Mouse (Mus musculus) MEL (cell line): ENCODE measurements around the gene Tango2. TPM values are rescaled to one million over a fixed set of nuclear protein-coding genes. Genes with fewer than 3 reads are reported as not detected.

ENCODE experiments used
- DNase-seq: peaks from one replicate; pipeline ENCODE4 v3.0.0; 2011; ENCODE audit warnings: low read depth, low spot score
- H3K27ac ChIP-seq: 2 replicates; pipeline ENCODE4 v1.5.1; 2012; ENCODE audit warnings: low read depth, mild to moderate bottlenecking, control low read depth, low read length, moderate library complexity; ENCODE audit not compliant: control insufficient read depth
- H3K27me3 ChIP-seq, 2 experiments: fragments of 150-350 bp in 1 of 2; sonication (generic) in 1 of 2; 2 replicates each; pipeline ENCODE4 v1.6.1; 2012; ENCODE audit warnings: low read length in 2 of 2, mild to moderate bottlenecking in 2 of 2, improper control_type of control experiment in 1 of 2, moderate library complexity in 1 of 2; ENCODE audit not compliant: insufficient read depth in 2 of 2, control insufficient read depth in 1 of 2
- H3K36me3 ChIP-seq, 2 experiments: 2 replicates each; pipeline ENCODE4 v1.6.1; 2012 to 2014; ENCODE audit warnings: low read length in 2 of 2, improper control_type of control experiment in 1 of 2, inconsistent platforms in 1 of 2, mild to moderate bottlenecking in 1 of 2; ENCODE audit not compliant: insufficient read depth in 2 of 2, control insufficient read depth in 1 of 2
- H3K4me1 ChIP-seq, 2 experiments: fragments of 150-350 bp in 1 of 2; sonication (generic) in 1 of 2; 2 replicates each; pipeline ENCODE4 v1.6.1; 2012; ENCODE audit warnings: low read length in 2 of 2, improper control_type of control experiment in 1 of 2, mild to moderate bottlenecking in 1 of 2; ENCODE audit not compliant: insufficient read depth in 2 of 2, control insufficient read depth in 1 of 2
- H3K4me3 ChIP-seq, 2 experiments: fragments of 150-350 bp in 1 of 2; sonication (generic) in 1 of 2; 2 replicates each; pipeline ENCODE4 v1.5.1; 2012; ENCODE audit warnings: low read depth in 2 of 2, low read length in 2 of 2, mild to moderate bottlenecking in 2 of 2, moderate library complexity in 2 of 2, control low read depth in 1 of 2, improper control_type of control experiment in 1 of 2; ENCODE audit not compliant: control insufficient read depth in 1 of 2, insufficient read depth in 1 of 2
- H3K79me2 ChIP-seq: 2 replicates; pipeline ENCODE4 v1.6.1; 2012; ENCODE audit warnings: mild to moderate bottlenecking, low read length, moderate library complexity; ENCODE audit not compliant: control insufficient read depth, poor library complexity, insufficient read depth
- H3K9ac ChIP-seq: 2 replicates; pipeline ENCODE4 v1.6.1; 2012; ENCODE audit warnings: low read depth, mild to moderate bottlenecking, control low read depth, low read length, moderate library complexity; ENCODE audit not compliant: control insufficient read depth, poor library complexity, severe bottlenecking
- H3K9me3 ChIP-seq: fragments of 150-350 bp; sonication (generic); replicated peaks from 2 replicates; pipeline ENCODE4 v1.6.1; 2012; ENCODE audit warnings: mild to moderate bottlenecking, low read length, improper control_type of control experiment, moderate library complexity; ENCODE audit not compliant: insufficient read depth
- BHLHE40 ChIP-seq: IDR thresholded peaks from 2 replicates; pipeline ENCODE4 v1.6.1; 2012; ENCODE audit warnings: low read depth, mild to moderate bottlenecking, inconsistent platforms, low read length, improper control_type of control experiment, borderline replicate concordance
- CHD1 ChIP-seq: IDR thresholded peaks from 2 replicates; pipeline ENCODE4 v1.6.1; 2012; ENCODE audit warnings: low read depth, mild to moderate bottlenecking, inconsistent platforms, low read length, improper control_type of control experiment
- CHD2 ChIP-seq: IDR thresholded peaks from 2 replicates; pipeline ENCODE4 v1.6.1; 2011; ENCODE audit warnings: low read length, improper control_type of control experiment
- E2F4 ChIP-seq: IDR thresholded peaks from 2 replicates; pipeline ENCODE4 v1.6.1; 2011; ENCODE audit warnings: low read depth, low read length, improper control_type of control experiment, borderline replicate concordance
- EP300 ChIP-seq, 2 experiments: IDR thresholded peaks; 2 replicates each; pipeline ENCODE4 v1.6.1; 2011; ENCODE audit warnings: improper control_type of control experiment in 2 of 2, low read length in 2 of 2, low read depth in 1 of 2, mild to moderate bottlenecking in 1 of 2
- ETS1 ChIP-seq: IDR thresholded peaks from 2 replicates; pipeline ENCODE4 v1.6.1; 2012; ENCODE audit warnings: low read depth, mild to moderate bottlenecking, inconsistent platforms, low read length, improper control_type of control experiment, moderate library complexity
- GATA1 ChIP-seq: IDR thresholded peaks from 2 replicates; pipeline ENCODE4 v1.6.1; 2011; ENCODE audit warnings: low read depth, low read length, improper control_type of control experiment
- HCFC1 ChIP-seq: IDR thresholded peaks from 2 replicates; pipeline ENCODE4 v1.6.1; 2012; ENCODE audit warnings: low read depth, mild to moderate bottlenecking, inconsistent platforms, low read length, improper control_type of control experiment, moderate library complexity
- JUND ChIP-seq: IDR thresholded peaks from 2 replicates; pipeline ENCODE4 v1.6.1; 2011; ENCODE audit warnings: low read depth, mild to moderate bottlenecking, improper control_type of control experiment, low read length
- MAFK ChIP-seq: IDR thresholded peaks from 2 replicates; pipeline ENCODE4 v1.6.1; 2011; ENCODE audit warnings: low read depth, mild to moderate bottlenecking, low read length, improper control_type of control experiment, borderline replicate concordance
- MAX ChIP-seq: IDR thresholded peaks from 2 replicates; pipeline ENCODE4 v1.6.1; 2011; ENCODE audit warnings: low read length, improper control_type of control experiment
- MXI1 ChIP-seq: IDR thresholded peaks from 2 replicates; pipeline ENCODE4 v1.6.1; 2011; ENCODE audit warnings: mild to moderate bottlenecking, low read depth, low read length, improper control_type of control experiment
- MYB ChIP-seq: IDR thresholded peaks from 2 replicates; pipeline ENCODE4 v1.6.1; 2011; ENCODE audit warnings: mild to moderate bottlenecking, low read depth, low read length, improper control_type of control experiment
- MYC ChIP-seq: IDR thresholded peaks from 2 replicates; pipeline ENCODE4 v1.6.1; 2011; ENCODE audit warnings: low read depth, mild to moderate bottlenecking, low read length, improper control_type of control experiment, moderate library complexity
- POLR2A ChIP-seq, 2 experiments: IDR thresholded peaks; 2 replicates each; pipeline ENCODE4 v1.6.1; 2011 to 2012; ENCODE audit warnings: low read length in 2 of 2, mild to moderate bottlenecking in 2 of 2, control low read depth in 1 of 2, improper control_type of control experiment in 1 of 2, low read depth in 1 of 2, moderate library complexity in 1 of 2; ENCODE audit not compliant: control insufficient read depth in 1 of 2, insufficient read depth in 1 of 2, poor library complexity in 1 of 2
- POLR2AphosphoS2 ChIP-seq: IDR thresholded peaks from 2 replicates; pipeline ENCODE4 v1.6.1; 2011; ENCODE audit warnings: low read length, improper control_type of control experiment
- POLR2AphosphoS5 ChIP-seq: IDR thresholded peaks from 2 replicates; pipeline ENCODE4 v1.6.1; 2012; ENCODE audit warnings: low read depth, borderline replicate concordance, mild to moderate bottlenecking, inconsistent platforms, low read length, moderate library complexity, mixed read lengths
- RCOR1 ChIP-seq: IDR thresholded peaks from 2 replicates; pipeline ENCODE4 v1.6.1; 2012; ENCODE audit warnings: low read depth, mild to moderate bottlenecking, inconsistent platforms, low read length, improper control_type of control experiment
- SIN3A ChIP-seq: IDR thresholded peaks from 2 replicates; pipeline ENCODE4 v1.6.1; 2012; ENCODE audit warnings: low read length, improper control_type of control experiment, inconsistent platforms
- SMC3 ChIP-seq: IDR thresholded peaks from 2 replicates; pipeline ENCODE4 v1.6.1; 2011; ENCODE audit warnings: low read depth, low read length, improper control_type of control experiment
- TBP ChIP-seq: IDR thresholded peaks from 2 replicates; pipeline ENCODE4 v1.8.0; 2011; ENCODE audit warnings: low read depth, low read length, improper control_type of control experiment
- TCF12 ChIP-seq: IDR thresholded peaks from 2 replicates; pipeline ENCODE4 v1.6.1; 2014; ENCODE audit warnings: low read depth, mild to moderate bottlenecking, inconsistent platforms, low read length, improper control_type of control experiment, moderate library complexity
- UBTF ChIP-seq: IDR thresholded peaks from 2 replicates; pipeline ENCODE4 v1.6.1; 2012; ENCODE audit warnings: low read depth, mild to moderate bottlenecking, inconsistent platforms, low read length, improper control_type of control experiment, moderate library complexity, borderline replicate concordance; ENCODE audit not compliant: insufficient read depth
- USF2 ChIP-seq, 2 experiments: IDR thresholded peaks; 2 replicates each; pipeline ENCODE4 v1.6.1; 2011 to 2012; ENCODE audit warnings: improper control_type of control experiment in 2 of 2, low read length in 2 of 2, borderline replicate concordance in 1 of 2, inconsistent platforms in 1 of 2, low read depth in 1 of 2, mild to moderate bottlenecking in 1 of 2; ENCODE audit not compliant: insufficient read depth in 1 of 2
- ZC3H11A ChIP-seq: IDR thresholded peaks from 2 replicates; pipeline ENCODE4 v1.6.1; 2012; ENCODE audit warnings: low read depth, mild to moderate bottlenecking, inconsistent platforms, low read length, improper control_type of control experiment
- ZKSCAN1 ChIP-seq: IDR thresholded peaks from 2 replicates; pipeline ENCODE4 v1.6.1; 2012; ENCODE audit warnings: low read depth, mild to moderate bottlenecking, inconsistent platforms, low read length, improper control_type of control experiment, moderate library complexity
- ZMIZ1 ChIP-seq: IDR thresholded peaks from 2 replicates; pipeline ENCODE4 v1.6.1; 2012; ENCODE audit warnings: low read depth, mild to moderate bottlenecking, inconsistent platforms, low read length, improper control_type of control experiment, moderate library complexity
- ZNF384 ChIP-seq: IDR thresholded peaks from 2 replicates; pipeline ENCODE4 v1.6.1; 2012; ENCODE audit warnings: low read depth, mild to moderate bottlenecking, inconsistent platforms, low read length, improper control_type of control experiment
- polyA plus RNA-seq, 2 experiments: library from polyadenylated mRNA; stranded (reverse) in 1 of 2; unstranded in 1 of 2; fragments of >175 nt in 1 of 2; fragments of >200 nt in 1 of 2; gene quantifications; 2 replicates each; pipeline versions ENCODE4 v1.2.1 to v1.2.4; 2012; ENCODE audit warnings: low replicate concordance in 2 of 2, low read depth in 1 of 2; ENCODE audit not compliant: insufficient read length in 2 of 2, insufficient read depth in 1 of 2, missing spikeins in 1 of 2
- total RNA-seq: library from RNA; depleted of rRNA; stranded (reverse); fragments of 300-350 nt; gene quantifications from 2 replicates; pipeline ENCODE4 v1.2.3, GENCODE M21; 2012

Gene Tango2
- total and polyA plus RNA-seq, 3 experiments, result 55.9 to 98.3 TPM; not detected in 1

GRCm38 (mm10) chr16:18393595-18393994 lies 45.7 kb upstream of the Tango2 start:
- no peaks in the 10 kb centered on the region for H3K27me3 ChIP-seq
- H3K4me1 ChIP-seq, result peaks cover 5 to 20% of the 10 kb centered on the region in 2 experiments
- H3K79me2 ChIP-seq, result no peaks in the 10 kb centered on the region; the same call in 1 of the 2 replicates
- peak overlapping the region in 1 of 2 experiments; percentile 95; a peak in 1 of 4 replicates for H3K4me3 ChIP-seq
- H3K36me3 ChIP-seq, result peaks cover 0 to 4% of the 10 kb centered on the region in 2 experiments; a peak in 2 of 4 replicates
- H3K27ac ChIP-seq, result no peak overlapping the region
- TF ChIP-seq TCF12, result no peak
- no peak for TF ChIP-seq HCFC1
- TF ChIP-seq ZMIZ1, result no peak
- TF ChIP-seq MXI1, result no peak
- no peak for TF ChIP-seq GATA1
- TF ChIP-seq EP300 (IDR thresholded peaks at IDR 0.05; ENCODE audit: low read depth in 1 of 2, low read length in 2 of 2), result no peak
- H3K9me3 ChIP-seq, result no peaks in the 10 kb centered on the region
- no peak for DNase-seq
- H3K9ac ChIP-seq, result no peak overlapping the region

DNA sequence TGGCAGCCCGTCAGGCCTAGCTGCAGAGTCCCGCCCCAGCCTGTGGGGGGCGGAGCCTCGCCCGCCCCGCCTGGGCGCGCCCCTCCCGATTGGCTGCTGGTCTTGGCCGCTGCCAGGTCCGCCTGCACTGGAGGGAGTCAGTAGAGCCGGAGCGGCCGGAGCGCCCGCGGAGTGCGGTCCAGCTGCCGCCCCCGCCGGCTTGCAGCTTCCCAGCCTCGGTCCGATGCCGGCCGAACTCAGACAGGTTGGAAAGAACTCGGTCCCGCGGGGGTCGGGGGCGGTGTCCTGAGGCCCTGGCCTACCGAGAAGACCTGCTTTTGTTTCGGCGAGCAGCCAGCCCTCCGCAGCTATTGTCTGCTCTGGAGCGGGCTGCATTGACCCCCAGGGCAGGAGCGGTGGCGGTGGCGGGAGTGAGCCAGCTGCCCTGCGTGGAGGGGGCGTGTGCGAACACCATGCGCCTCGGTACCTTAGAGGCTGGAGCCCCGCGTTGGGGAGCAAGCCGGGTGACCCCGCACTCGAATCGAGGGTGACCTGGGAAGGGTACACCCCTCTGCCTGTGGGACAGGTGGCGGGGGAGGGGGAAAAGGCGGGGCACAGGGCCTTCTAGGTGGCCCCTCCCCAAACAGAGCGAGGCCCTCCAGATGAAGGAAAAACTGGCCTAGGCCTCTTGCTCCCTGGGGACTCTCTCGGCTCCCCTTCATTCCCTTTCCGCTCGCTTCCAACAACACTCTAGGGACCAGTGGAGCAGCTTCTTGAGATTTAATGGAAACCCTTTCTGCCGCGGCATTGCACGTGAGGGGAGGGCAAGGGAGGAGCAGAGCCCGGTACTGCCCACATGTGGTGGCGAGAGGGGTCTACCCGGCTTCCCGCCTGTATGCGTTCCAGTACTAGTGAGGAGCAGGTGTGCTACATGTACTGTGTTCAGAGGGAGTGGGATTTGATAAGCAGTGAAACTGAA lies 44.8 kb upstream of the Tango2 start:
- H3K79me2 ChIP-seq, result no peaks in the 10 kb centered on the region; the same call in 1 of the 2 replicates
- H3K36me3 ChIP-seq, result peaks cover 0 to 11% of the 10 kb centered on the region in 2 experiments; a peak in 2 of 4 replicates
- H3K9me3 ChIP-seq, result no peaks in the 10 kb centered on the region
- H3K9ac ChIP-seq, result peak overlapping the region; percentile 72
- H3K4me3 ChIP-seq, result peak overlapping the region; percentile 69 to 95
- peaks cover 11 to 27% of the 10 kb centered on the region in 2 experiments for H3K4me1 ChIP-seq
- H3K27me3 ChIP-seq, result no peaks in the 10 kb centered on the region
- DNase-seq, result peak; percentile 89
- no peak overlapping the region for H3K27ac ChIP-seq
- TF ChIP-seq ZKSCAN1 (0 out of 2 replicates have a peak, but pooled peaks have one; percentile 6), SMC3 (peak; percentile 56), MYB (no peak), MYC (no peak), EP300 (IDR thresholded peaks at IDR 0.05; ENCODE audit: low read depth in 1 of 2, low read length in 2 of 2) (no peak), JUND (no peak), CHD2 (no peak), ZNF384 (no peak), SIN3A (peak; percentile 60), RCOR1 (no peak), ETS1 (no peak), POLR2AphosphoS2 (peak; percentile 70; the same call in 1 of the 2 replicates), MAFK (no peak), POLR2AphosphoS5 (no peak), E2F4 (no peak), ZC3H11A (peak; percentile 21; the same call in 1 of the 2 replicates), UBTF (no peak), POLR2A (IDR thresholded peaks at IDR 0.05; ENCODE audit: control insufficient read depth in 1 of 2, insufficient read depth in 1 of 2, low read depth in 1 of 2, low read length in 2 of 2, poor library complexity in 1 of 2) (peak; percentile 74 to 77; a peak in 3 of 4 replicates), TCF12 (peak; percentile 28), BHLHE40 (peak; percentile 97), TBP (0 out of 2 replicates have a peak, but pooled peaks have one; percentile 22), HCFC1 (peak; percentile 32; the same call in 1 of the 2 replicates), MAX (no peak; the same call in 1 of the 2 replicates), USF2 (IDR thresholded peaks at IDR 0.05; ENCODE audit: borderline replicate concordance in 1 of 2, insufficient read depth in 1 of 2, low read depth in 1 of 2, low read length in 2 of 2) (no peak), CHD1 (no peak), ZMIZ1 (0 out of 2 replicates have a peak, but pooled peaks have one; percentile 56)
